Mouse (Mus musculus) MEL (cell line): ENCODE results near the gene Ndufb3. TPM values are rescaled to one million over a fixed set of nuclear protein-coding genes. Genes with fewer than 3 reads are reported as not detected.

ENCODE experiments used
- DNase-seq: peaks from one replicate; pipeline ENCODE4 v3.0.0; 2011; ENCODE audit warnings: low read depth, low spot score
- H3K27ac ChIP-seq: 2 replicates; pipeline ENCODE4 v1.5.1; 2012; ENCODE audit warnings: low read depth, mild to moderate bottlenecking, control low read depth, low read length, moderate library complexity; ENCODE audit not compliant: control insufficient read depth
- H3K27me3 ChIP-seq, 2 experiments: fragments of 150-350 bp in 1 of 2; sonication (generic) in 1 of 2; 2 replicates each; pipeline ENCODE4 v1.6.1; 2012; ENCODE audit warnings: low read length in 2 of 2, mild to moderate bottlenecking in 2 of 2, improper control_type of control experiment in 1 of 2, moderate library complexity in 1 of 2; ENCODE audit not compliant: insufficient read depth in 2 of 2, control insufficient read depth in 1 of 2
- H3K36me3 ChIP-seq, 2 experiments: 2 replicates each; pipeline ENCODE4 v1.6.1; 2012 to 2014; ENCODE audit warnings: low read length in 2 of 2, improper control_type of control experiment in 1 of 2, inconsistent platforms in 1 of 2, mild to moderate bottlenecking in 1 of 2; ENCODE audit not compliant: insufficient read depth in 2 of 2, control insufficient read depth in 1 of 2
- H3K4me1 ChIP-seq, 2 experiments: fragments of 150-350 bp in 1 of 2; sonication (generic) in 1 of 2; 2 replicates each; pipeline ENCODE4 v1.6.1; 2012; ENCODE audit warnings: low read length in 2 of 2, improper control_type of control experiment in 1 of 2, mild to moderate bottlenecking in 1 of 2; ENCODE audit not compliant: insufficient read depth in 2 of 2, control insufficient read depth in 1 of 2
- H3K4me3 ChIP-seq, 2 experiments: fragments of 150-350 bp in 1 of 2; sonication (generic) in 1 of 2; 2 replicates each; pipeline ENCODE4 v1.5.1; 2012; ENCODE audit warnings: low read depth in 2 of 2, low read length in 2 of 2, mild to moderate bottlenecking in 2 of 2, moderate library complexity in 2 of 2, control low read depth in 1 of 2, improper control_type of control experiment in 1 of 2; ENCODE audit not compliant: control insufficient read depth in 1 of 2, insufficient read depth in 1 of 2
- H3K79me2 ChIP-seq: 2 replicates; pipeline ENCODE4 v1.6.1; 2012; ENCODE audit warnings: mild to moderate bottlenecking, low read length, moderate library complexity; ENCODE audit not compliant: control insufficient read depth, poor library complexity, insufficient read depth
- H3K9ac ChIP-seq: 2 replicates; pipeline ENCODE4 v1.6.1; 2012; ENCODE audit warnings: low read depth, mild to moderate bottlenecking, control low read depth, low read length, moderate library complexity; ENCODE audit not compliant: control insufficient read depth, poor library complexity, severe bottlenecking
- H3K9me3 ChIP-seq: fragments of 150-350 bp; sonication (generic); replicated peaks from 2 replicates; pipeline ENCODE4 v1.6.1; 2012; ENCODE audit warnings: mild to moderate bottlenecking, low read length, improper control_type of control experiment, moderate library complexity; ENCODE audit not compliant: insufficient read depth
- CHD1 ChIP-seq: IDR thresholded peaks from 2 replicates; pipeline ENCODE4 v1.6.1; 2012; ENCODE audit warnings: low read depth, mild to moderate bottlenecking, inconsistent platforms, low read length, improper control_type of control experiment
- CTCF ChIP-seq, 3 experiments: IDR thresholded peaks in 2 of 3; conservative IDR thresholded peaks in 1 of 3; 2 replicates each; pipeline ENCODE4 v1.5.1; 2011 to 2012; ENCODE audit warnings: low read length in 3 of 3, low read depth in 2 of 3, mild to moderate bottlenecking in 2 of 3, improper control_type of control experiment in 1 of 3, inconsistent platforms in 1 of 3, mixed read lengths in 1 of 3, moderate library complexity in 1 of 3; ENCODE audit not compliant: control insufficient read depth in 1 of 3, insufficient read depth in 1 of 3, poor library complexity in 1 of 3, severe bottlenecking in 1 of 3
- EP300 ChIP-seq, 2 experiments: IDR thresholded peaks; 2 replicates each; pipeline ENCODE4 v1.6.1; 2011; ENCODE audit warnings: improper control_type of control experiment in 2 of 2, low read length in 2 of 2, low read depth in 1 of 2, mild to moderate bottlenecking in 1 of 2
- ETS1 ChIP-seq: IDR thresholded peaks from 2 replicates; pipeline ENCODE4 v1.6.1; 2012; ENCODE audit warnings: low read depth, mild to moderate bottlenecking, inconsistent platforms, low read length, improper control_type of control experiment, moderate library complexity
- GATA1 ChIP-seq: IDR thresholded peaks from 2 replicates; pipeline ENCODE4 v1.6.1; 2011; ENCODE audit warnings: low read depth, low read length, improper control_type of control experiment
- MXI1 ChIP-seq: IDR thresholded peaks from 2 replicates; pipeline ENCODE4 v1.6.1; 2011; ENCODE audit warnings: mild to moderate bottlenecking, low read depth, low read length, improper control_type of control experiment
- MYC ChIP-seq: IDR thresholded peaks from 2 replicates; pipeline ENCODE4 v1.6.1; 2011; ENCODE audit warnings: low read depth, mild to moderate bottlenecking, low read length, improper control_type of control experiment, moderate library complexity
- POLR2A ChIP-seq, 2 experiments: IDR thresholded peaks; 2 replicates each; pipeline ENCODE4 v1.6.1; 2011 to 2012; ENCODE audit warnings: low read length in 2 of 2, mild to moderate bottlenecking in 2 of 2, control low read depth in 1 of 2, improper control_type of control experiment in 1 of 2, low read depth in 1 of 2, moderate library complexity in 1 of 2; ENCODE audit not compliant: control insufficient read depth in 1 of 2, insufficient read depth in 1 of 2, poor library complexity in 1 of 2
- POLR2AphosphoS2 ChIP-seq: IDR thresholded peaks from 2 replicates; pipeline ENCODE4 v1.6.1; 2011; ENCODE audit warnings: low read length, improper control_type of control experiment
- RAD21 ChIP-seq: IDR thresholded peaks from 2 replicates; pipeline ENCODE4 v1.6.1; 2011; ENCODE audit warnings: mild to moderate bottlenecking, low read depth, low read length, improper control_type of control experiment
- SIN3A ChIP-seq: IDR thresholded peaks from 2 replicates; pipeline ENCODE4 v1.6.1; 2012; ENCODE audit warnings: low read length, improper control_type of control experiment, inconsistent platforms
- SMC3 ChIP-seq: IDR thresholded peaks from 2 replicates; pipeline ENCODE4 v1.6.1; 2011; ENCODE audit warnings: low read depth, low read length, improper control_type of control experiment
- TCF12 ChIP-seq: IDR thresholded peaks from 2 replicates; pipeline ENCODE4 v1.6.1; 2014; ENCODE audit warnings: low read depth, mild to moderate bottlenecking, inconsistent platforms, low read length, improper control_type of control experiment, moderate library complexity
- USF1 ChIP-seq: IDR thresholded peaks from 2 replicates; pipeline ENCODE4 v1.6.1; 2014; ENCODE audit warnings: low read depth, mild to moderate bottlenecking, inconsistent platforms, low read length, improper control_type of control experiment, moderate library complexity
- ZC3H11A ChIP-seq: IDR thresholded peaks from 2 replicates; pipeline ENCODE4 v1.6.1; 2012; ENCODE audit warnings: low read depth, mild to moderate bottlenecking, inconsistent platforms, low read length, improper control_type of control experiment
- ZMIZ1 ChIP-seq: IDR thresholded peaks from 2 replicates; pipeline ENCODE4 v1.6.1; 2012; ENCODE audit warnings: low read depth, mild to moderate bottlenecking, inconsistent platforms, low read length, improper control_type of control experiment, moderate library complexity
- polyA plus RNA-seq, 2 experiments: library from polyadenylated mRNA; stranded (reverse) in 1 of 2; unstranded in 1 of 2; fragments of >175 nt in 1 of 2; fragments of >200 nt in 1 of 2; gene quantifications; 2 replicates each; pipeline versions ENCODE4 v1.2.1 to v1.2.4; 2012; ENCODE audit warnings: low replicate concordance in 2 of 2, low read depth in 1 of 2; ENCODE audit not compliant: insufficient read length in 2 of 2, insufficient read depth in 1 of 2, missing spikeins in 1 of 2
- total RNA-seq: library from RNA; depleted of rRNA; stranded (reverse); fragments of 300-350 nt; gene quantifications from 2 replicates; pipeline ENCODE4 v1.2.3, GENCODE M21; 2012

The Ndufb3 gene
- total and polyA plus RNA-seq, 3 experiments = 98.3 to 172 TPM; not detected in 1

GRCm38 (mm10) chr1:58584271-58584670 is 1.9 kb upstream of the Ndufb3 start:
- TF ChIP-seq POLR2A (IDR thresholded peaks at IDR 0.05; ENCODE audit: control insufficient read depth in 1 of 2, insufficient read depth in 1 of 2, low read depth in 1 of 2, low read length in 2 of 2, poor library complexity in 1 of 2) = no peak
- TF ChIP-seq EP300 (IDR thresholded peaks at IDR 0.05; ENCODE audit: low read depth in 1 of 2, low read length in 2 of 2) = no peak
- no peak for TF ChIP-seq MXI1
- TF ChIP-seq SMC3 = peak; percentile 33; the same call in 1 of the 2 replicates
- TF ChIP-seq ETS1 = no peak
- peak in 1 of 3 experiments; percentile 51; a peak in 2 of 6 replicates for TF ChIP-seq CTCF (IDR thresholded peaks at IDR 0.05 in 2 of 3, conservative IDR thresholded peaks at IDR 0.05 in 1 of 3; ENCODE audit: control insufficient read depth in 1 of 3, insufficient read depth in 1 of 3, low read depth in 2 of 3, low read length in 3 of 3, poor library complexity in 1 of 3, severe bottlenecking in 1 of 3)
- no peak for TF ChIP-seq ZMIZ1
- TF ChIP-seq USF1 = no peak
- TF ChIP-seq GATA1 = no peak
- no peak for TF ChIP-seq SIN3A
- TF ChIP-seq RAD21 = peak; percentile 40
- TF ChIP-seq POLR2AphosphoS2 = no peak
- Histone ChIP-seq H3K9ac (no peak overlapping the region), H3K9me3 (no peaks in the 10 kb centered on the region), H3K27ac (no peak overlapping the region), H3K36me3 (peaks cover 0 to 13% of the 10 kb centered on the region in 2 experiments; a peak in 2 of 4 replicates), H3K4me3 (no peak overlapping the region), H3K4me1 (peaks cover 4 to 8% of the 10 kb centered on the region in 2 experiments), H3K79me2 (peaks cover 25% of the 10 kb centered on the region), H3K27me3 (no peaks in the 10 kb centered on the region)
- DNase-seq = peak; percentile 50

GRCm38 (mm10) chr1:58585373-58586170 is 612 bp upstream of the Ndufb3 start:
- H3K4me3 ChIP-seq = peak overlapping the region; percentile 98
- H3K79me2 ChIP-seq = peaks cover 22% of the 10 kb centered on the region
- no peak overlapping the region for H3K27ac ChIP-seq
- H3K9ac ChIP-seq = peak overlapping the region; percentile 91
- no peaks in the 10 kb centered on the region for H3K27me3 ChIP-seq
- H3K36me3 ChIP-seq = peaks cover 0 to 15% of the 10 kb centered on the region in 2 experiments; a peak in 2 of 4 replicates
- DNase-seq = peak; percentile 15
- TF ChIP-seq CHD1 (no peak), MYC (no peak), ZMIZ1 (no peak), ZC3H11A (no peak), GATA1 (no peak), TCF12 (no peak)
- peaks cover 4 to 8% of the 10 kb centered on the region in 2 experiments for H3K4me1 ChIP-seq
- H3K9me3 ChIP-seq = no peaks in the 10 kb centered on the region
